Mouse (Mus musculus) MEL (cell line): ENCODE data around the gene C1qtnf5.

Experiments used
- HCFC1 ChIP-seq: IDR thresholded peaks from 2 replicates; pipeline ENCODE4 v1.6.1; 2012; ENCODE audit warnings: low read depth, mild to moderate bottlenecking, inconsistent platforms, low read length, improper control_type of control experiment, moderate library complexity
- MAX ChIP-seq: IDR thresholded peaks from 2 replicates; pipeline ENCODE4 v1.6.1; 2011; ENCODE audit warnings: low read length, improper control_type of control experiment
- POLR2A ChIP-seq, 2 experiments: IDR thresholded peaks; 2 replicates each; pipeline ENCODE4 v1.6.1; 2011 to 2012; ENCODE audit warnings: low read length in 2 of 2, mild to moderate bottlenecking in 2 of 2, control low read depth in 1 of 2, improper control_type of control experiment in 1 of 2, low read depth in 1 of 2, moderate library complexity in 1 of 2; ENCODE audit not compliant: control insufficient read depth in 1 of 2, insufficient read depth in 1 of 2, poor library complexity in 1 of 2
- POLR2AphosphoS2 ChIP-seq: IDR thresholded peaks from 2 replicates; pipeline ENCODE4 v1.6.1; 2011; ENCODE audit warnings: low read length, improper control_type of control experiment
- USF1 ChIP-seq: IDR thresholded peaks from 2 replicates; pipeline ENCODE4 v1.6.1; 2014; ENCODE audit warnings: low read depth, mild to moderate bottlenecking, inconsistent platforms, low read length, improper control_type of control experiment, moderate library complexity

DNA sequence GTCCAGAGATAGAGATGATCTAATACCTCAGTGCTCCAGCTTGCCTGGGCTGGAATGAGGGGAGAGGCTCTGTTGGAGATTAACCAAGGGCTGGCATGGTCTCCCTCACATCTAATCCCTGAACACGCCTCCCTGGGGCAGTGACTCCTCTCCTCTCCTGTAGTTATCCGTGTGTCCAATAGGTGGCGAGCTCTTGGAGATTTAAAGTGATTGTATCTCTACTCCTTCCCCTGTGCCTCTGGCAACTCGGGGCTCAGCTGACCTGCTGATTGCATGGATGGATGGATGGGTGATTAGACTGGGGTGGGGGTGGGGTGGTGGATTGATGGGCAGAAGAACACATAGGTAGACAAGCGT, 30.3 kb upstream of the C1qtnf5 start:
- TF ChIP-seq HCFC1 (no peak), POLR2A (IDR thresholded peaks at IDR 0.05; ENCODE audit: control insufficient read depth in 1 of 2, insufficient read depth in 1 of 2, low read depth in 1 of 2, low read length in 2 of 2, poor library complexity in 1 of 2) (no peak), POLR2AphosphoS2 (no peak), USF1 (peak; percentile 29; the same call in 1 of the 2 replicates), MAX (no peak)
